ENCODE assay signal across 8 mouse cellular contexts in genomic region chr2:154407643-154408445, GRCm38 (mm10). TPM values are rescaled to one million over a fixed set of nuclear protein-coding genes. Genes with fewer than 3 reads are reported as not detected.
DNase-seq lines count a peak whose midpoint lies in the region; ATAC-seq and TF ChIP-seq lines count a peak whose summit lies in the region.

Snta1 (minus strand) TSS chr2:154408099.

- H3ac ChIP-seq in myocyte (ENCODE audit: control insufficient read depth, insufficient read length), result peak within 1 kb of the TSS; percentile 63

- peak within 1 kb of the TSS; percentile 77 for H3K4me2 ChIP-seq in heart, embryonic 13.5 days
- H3K4me2 ChIP-seq in kidney, postnatal 0 days (ENCODE audit: low read length), result peak within 1 kb of the TSS; percentile 76
- peak within 1 kb of the TSS; percentile 93 for H3K4me2 ChIP-seq in liver, embryonic 12.5 days
- peak within 1 kb of the TSS; percentile 92 for H3K4me2 ChIP-seq in myocyte (ENCODE audit: low read depth)

- peak within 1 kb of the TSS; percentile 83 for H3K27ac ChIP-seq in forebrain, embryonic 10.5 days
- peak within 1 kb of the TSS; percentile 85 for H3K27ac ChIP-seq in heart, embryonic 13.5 days (replicated peaks)
- peak within 1 kb of the TSS; percentile 60 for H3K27ac ChIP-seq in kidney, postnatal 0 days
- no peak within 1 kb of the TSS for H3K27ac ChIP-seq in liver, embryonic 12.5 days

- peak; percentile 94 for TF ChIP-seq POLR2A in myocyte (IDR thresholded peaks at IDR 0.05; ENCODE audit: insufficient read length, low read depth)

- peak within 1 kb of the TSS; percentile 88 for H3K9ac ChIP-seq in heart, embryonic 13.5 days
- H3K9ac ChIP-seq in kidney, postnatal 0 days (ENCODE audit: low read depth, low read length), result peak within 1 kb of the TSS; percentile 77
- peak within 1 kb of the TSS; percentile 72 for H3K9ac ChIP-seq in liver, embryonic 12.5 days

- WGBS in forebrain, embryonic 10.5 days, result 2% methylated on average over 81 of the region's 84 CpGs
- WGBS in heart, embryonic 13.5 days, result 2% methylated on average over 84 of the region's 84 CpGs
- WGBS in kidney, postnatal 0 days, result 2% methylated on average over 82 of the region's 84 CpGs
- 3% methylated on average over 84 of the region's 84 CpGs for WGBS in liver, embryonic 12.5 days (ENCODE audit: insufficient replicate concordance)

- peaks cover 15% of the 10 kb centered on the region for H3K79me2 ChIP-seq in myocyte (ENCODE audit: control insufficient read depth, insufficient read depth)

- no peak for TF ChIP-seq CTCF in kidney, postnatal 0 days (IDR thresholded peaks at IDR 0.05; ENCODE audit: low read depth)

- no peaks in the 10 kb centered on the region for H3K9me3 ChIP-seq in forebrain, embryonic 10.5 days
- no peaks in the 10 kb centered on the region for H3K9me3 ChIP-seq in heart, embryonic 13.5 days
- no peaks in the 10 kb centered on the region for H3K9me3 ChIP-seq in kidney, postnatal 0 days (replicated peaks; ENCODE audit: low read length)
- H3K9me3 ChIP-seq in liver, embryonic 12.5 days (replicated peaks), result no peaks in the 10 kb centered on the region

- peaks cover 20% of the 10 kb centered on the region for H3K4me1 ChIP-seq in forebrain, embryonic 10.5 days
- peaks cover 57% of the 10 kb centered on the region for H3K4me1 ChIP-seq in heart, embryonic 13.5 days
- H3K4me1 ChIP-seq in kidney, postnatal 0 days (replicated peaks; ENCODE audit: insufficient read depth, low read length), result peaks cover 10% of the 10 kb centered on the region; the same call in 1 of the 2 replicates
- H3K4me1 ChIP-seq in liver, embryonic 12.5 days, result peaks cover 18% of the 10 kb centered on the region

- H3K36me3 ChIP-seq in forebrain, embryonic 10.5 days (replicated peaks), result no peaks in the 10 kb centered on the region
- H3K36me3 ChIP-seq in heart, embryonic 13.5 days, result no peaks in the 10 kb centered on the region
- no peaks in the 10 kb centered on the region for H3K36me3 ChIP-seq in kidney, postnatal 0 days (ENCODE audit: insufficient read depth, low read length)
- H3K36me3 ChIP-seq in liver, embryonic 12.5 days, result no peaks in the 10 kb centered on the region
- H3K36me3 ChIP-seq in myocyte (ENCODE audit: control insufficient read depth, insufficient read depth), result no peaks in the 10 kb centered on the region

- peaks cover 56% of the 10 kb centered on the region for H3K27me3 ChIP-seq in forebrain, embryonic 10.5 days (ENCODE audit: poor library complexity, severe bottlenecking)
- H3K27me3 ChIP-seq in heart, embryonic 13.5 days (replicated peaks), result no peaks in the 10 kb centered on the region
- H3K27me3 ChIP-seq in kidney, postnatal 0 days (ENCODE audit: insufficient read depth, low read length), result no peaks in the 10 kb centered on the region
- H3K27me3 ChIP-seq in liver, embryonic 12.5 days (replicated peaks), result peaks cover 57% of the 10 kb centered on the region
- no peaks in the 10 kb centered on the region for H3K27me3 ChIP-seq in myocyte (ENCODE audit: control insufficient read depth, insufficient read depth, insufficient read length)

- ATAC-seq in heart, embryonic 13.5 days (ENCODE audit: extremely low read depth, insufficient number of reproducible peaks, low FRiP score, low TSS enrichment), result peak; percentile 93
- ATAC-seq in kidney, postnatal 0 days (replicated peaks; ENCODE audit: low FRiP score, low read depth), result peak; percentile 92
- peak; percentile 89 for ATAC-seq in liver, embryonic 12.5 days

- DNase-seq in CD4-positive, CD25-positive, alpha-beta regulatory T cell, adult 2 months (ENCODE audit: low read depth, low spot score), result peak; percentile 81
- DNase-seq in c-Kit-positive CD71-positive TER-119-negative erythroid progenitor cells, embryonic 14.5 days (ENCODE audit: low read depth), result peak; percentile 70
- peak; percentile 75 for DNase-seq in forebrain, embryonic 10.5 days (ENCODE audit: extremely low spot score, low spot score)
- DNase-seq in kidney, postnatal 0 days (ENCODE audit: low spot score), result peak; percentile 82
- DNase-seq in spleen, postnatal 36 days (ENCODE audit: low spot score in 2 of 2), result peak; percentile 71 to 78

- H3K4me3 ChIP-seq in forebrain, embryonic 10.5 days, result peak within 1 kb of the TSS; percentile 82
- H3K4me3 ChIP-seq in heart, embryonic 13.5 days, result peak within 1 kb of the TSS; percentile 68
- H3K4me3 ChIP-seq in kidney, postnatal 0 days (replicated peaks; ENCODE audit: low read depth, low read length), result peak within 1 kb of the TSS; percentile 57
- H3K4me3 ChIP-seq in liver, embryonic 12.5 days, result peak within 1 kb of the TSS; percentile 66
- peak within 1 kb of the TSS; percentile 57 for H3K4me3 ChIP-seq in myocyte

TF ChIP-seq in myocyte, 11 proteins besides CTCF, POLR2A, EP300 and RAD21:
- TF ChIP-seq REST (IDR thresholded peaks at IDR 0.05; ENCODE audit: insufficient read depth, insufficient read length), result no peak
- TF ChIP-seq TCF3 (IDR thresholded peaks at IDR 0.05; ENCODE audit: insufficient read length, low read depth), result no peak
- TF ChIP-seq USF1 (IDR thresholded peaks at IDR 0.05; ENCODE audit: low read depth), result no peak
- no peak for TF ChIP-seq SRF (IDR thresholded peaks at IDR 0.05; ENCODE audit: control insufficient read depth, insufficient read length, low read depth)
- TF ChIP-seq TCF12 (IDR thresholded peaks at IDR 0.05; ENCODE audit: insufficient read depth, poor library complexity, severe bottlenecking), result no peak
- TF ChIP-seq E2F4 (IDR thresholded peaks at IDR 0.05; ENCODE audit: insufficient read depth), result no peak
- TF ChIP-seq CEBPB (IDR thresholded peaks at IDR 0.05; ENCODE audit: insufficient read depth, poor library complexity, severe bottlenecking), result no peak
- TF ChIP-seq MAX (IDR thresholded peaks at IDR 0.05; ENCODE audit: low read depth), result no peak
- no peak for TF ChIP-seq MYOD1 (IDR thresholded peaks at IDR 0.05; ENCODE audit: control insufficient read depth in 1 of 3, insufficient read length in 2 of 3, low read depth in 2 of 3)
- peak in 1 of 3 experiments; percentile 32 for TF ChIP-seq MYOG (IDR thresholded peaks at IDR 0.05; ENCODE audit: control insufficient read depth in 1 of 3, insufficient read depth in 1 of 3, insufficient read length in 2 of 3, low read depth in 2 of 3)
- TF ChIP-seq POLR2AphosphoS2 (IDR thresholded peaks at IDR 0.05; ENCODE audit: insufficient read length, low read depth), result peak; percentile 87
TF ChIP-seq in myocyte: peak in this region for 2.

RNA-seq across cellular contexts. Expression of gene Snta1, which starts in this region (rescaled TPM):
- 2.5 TPM in 2 replicates for polyA plus RNA-seq in forebrain, embryonic 10.5 days (2016; fragmentation: Nextera tagmentation; extraction: Ambion mirVana)
- polyA plus RNA-seq in heart, embryonic 13.5 days (2015; fragmentation: Nextera tagmentation; extraction: Ambion mirVana), result 38.0 and 41.5 TPM in 2 replicates
- 16.8 and 16.9 TPM in 2 replicates for polyA plus RNA-seq in kidney, postnatal 0 days (2015; fragmentation: Nextera tagmentation; extraction: Ambion mirVana)
- polyA plus RNA-seq in liver, embryonic 12.5 days (2016; fragmentation: Nextera tagmentation; extraction: Ambion mirVana), result 1.5 and 1.6 TPM in 2 replicates
- polyA plus RNA-seq in myocyte (2012; fragmentation: generic; extraction: Trizol), result 61.7 TPM
